In the genomic region with DNA sequence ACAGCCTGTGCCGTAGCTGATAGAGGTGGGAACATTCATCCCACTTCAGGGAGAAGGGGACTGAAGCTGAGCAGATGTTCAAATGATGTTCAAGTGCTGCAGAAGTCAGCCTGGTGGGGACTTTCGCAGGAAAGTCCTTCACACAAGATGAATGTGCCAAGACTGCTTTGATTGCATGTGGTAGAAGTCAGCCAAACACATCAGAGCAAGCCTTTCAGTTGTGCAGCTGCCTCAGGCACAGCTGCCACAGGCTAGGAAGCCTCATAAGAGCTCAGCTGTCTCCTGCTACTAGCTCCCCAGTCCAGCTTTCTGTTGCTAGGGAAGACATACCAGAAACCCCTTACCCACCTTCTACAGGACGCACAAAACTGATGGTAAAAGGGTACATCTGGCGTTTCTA, we compare ENCODE assay signal across 11 mouse cellular contexts. TPM values are rescaled to one million over a fixed set of nuclear protein-coding genes. Genes with fewer than 3 reads are reported as not detected.
"Had no signal": no experiment of that assay in that cellular context is flagged by ENCODE, and none has a peak within 500 bp of the region (broad histone marks: within the 10 kb centered on the region; RNA-seq: fewer than 3 reads in every experiment).

No protein-coding gene starts in this region.

- H3K27ac ChIP-seq: kidney, embryonic 15.5 days; limb, embryonic 13.5 days; liver, embryonic 14.5 days; midbrain, embryonic 15.5 days; stomach, postnatal 0 days had no signal

- DNase-seq: kidney, postnatal 14 days; left cerebral cortex, postnatal 4 days; lung, adult 18-20 months; thymus, postnatal 14 days had no signal

- ATAC-seq: midbrain, embryonic 15.5 days had no signal

- H3K4me1 ChIP-seq: kidney, embryonic 15.5 days; limb, embryonic 13.5 days; midbrain, embryonic 15.5 days had no signal

- H3K4me2 ChIP-seq: kidney, embryonic 15.5 days; limb, embryonic 13.5 days; midbrain, embryonic 15.5 days had no signal

- H3K9me3 ChIP-seq: kidney, embryonic 15.5 days; limb, embryonic 13.5 days; midbrain, embryonic 15.5 days had no signal

- H3K36me3 ChIP-seq: kidney, embryonic 15.5 days; limb, embryonic 13.5 days; midbrain, embryonic 15.5 days had no signal

- H3K27me3 ChIP-seq: limb, embryonic 13.5 days; midbrain, embryonic 15.5 days had no signal

- H3K4me3 ChIP-seq: kidney, embryonic 15.5 days; limb, embryonic 13.5 days; midbrain, embryonic 15.5 days had no signal

- H3K9ac ChIP-seq: kidney, embryonic 15.5 days; limb, embryonic 13.5 days; liver, embryonic 14.5 days; midbrain, embryonic 15.5 days had no signal

RNA-seq across cellular contexts. Expression of a gene that starts 17.6 kb away (rescaled TPM):
- total RNA-seq: liver, adult 2 months; megakaryocyte-erythroid progenitor cell, adult 5-6 weeks had no signal
